Mouse (Mus musculus) kidney, embryonic 14.5 days (tissue): ENCODE results near the gene Pold3. TPM values are rescaled to one million over a fixed set of nuclear protein-coding genes. Genes with fewer than 3 reads are reported as not detected.
A peak's percentile ranks its signal among the peaks of the same experiment; 100 is the strongest.

Experiments used
- ATAC-seq: fragments of 200-750 bp; cut with Nextera tagmentation; 2 replicates; pipeline ENCODE4 v1.8.0; 2017; ENCODE audit warnings: moderate number of reproducible peaks, mild to moderate bottlenecking, moderate TSS enrichment, moderate library complexity; ENCODE audit not compliant: low FRiP score, low TSS enrichment
- H3K27ac ChIP-seq: fragments of 300-500 bp; sonication (generic); 2 replicates; pipeline ENCODE4 v1.5.1; 2014; ENCODE audit warnings: low read depth, mild to moderate bottlenecking, low read length, moderate library complexity, mixed read lengths
- H3K27me3 ChIP-seq: fragments of 300-500 bp; sonication (generic); 2 replicates; pipeline ENCODE4 v1.6.1; 2014; ENCODE audit warnings: mild to moderate bottlenecking, low read length; ENCODE audit not compliant: control insufficient read depth, insufficient read depth
- H3K36me3 ChIP-seq: fragments of 300-500 bp; sonication (generic); 2 replicates; pipeline ENCODE4 v1.6.1; 2014; ENCODE audit warnings: low read length, mixed read lengths; ENCODE audit not compliant: control insufficient read depth, insufficient read depth
- H3K4me1 ChIP-seq: fragments of 300-500 bp; sonication (generic); 2 replicates; pipeline ENCODE4 v1.6.1; 2014; ENCODE audit warnings: low read length, mixed read lengths; ENCODE audit not compliant: control insufficient read depth, insufficient read depth
- H3K4me2 ChIP-seq: fragments of 300-500 bp; sonication (generic); replicated peaks from 2 replicates; pipeline ENCODE4 v1.6.1; 2014; ENCODE audit warnings: low read depth, mild to moderate bottlenecking, low read length
- H3K4me3 ChIP-seq: fragments of 300-500 bp; sonication (generic); 2 replicates; pipeline ENCODE4 v1.5.1; 2014; ENCODE audit warnings: mild to moderate bottlenecking, low read length
- H3K9ac ChIP-seq: fragments of 300-500 bp; sonication (generic); 2 replicates; pipeline ENCODE4 v1.6.1; 2014; ENCODE audit warnings: low read depth, mild to moderate bottlenecking, low read length, moderate library complexity
- H3K9me3 ChIP-seq: fragments of 300-500 bp; sonication (generic); 2 replicates; pipeline ENCODE4 v1.6.1; 2016; ENCODE audit warnings: low read length; ENCODE audit not compliant: control insufficient read depth
- WGBS: fragments of 180-500 bp; shearing (Covaris S2); extraction: QIAGEN DNeasy Blood & Tissue Kit; methylation state at CpG from one replicate; pipeline ENCODE4 v1.1.7; 2014; 5-methylcytosine and 5-hydroxymethylcytosine counted together
- polyA plus RNA-seq: library from polyadenylated mRNA; unstranded; fragments of >200 nt; fragmentation: Nextera tagmentation; extraction: Ambion mirVana; gene quantifications from 2 replicates; pipeline ENCODE4 v1.2.1, GENCODE M21; 2014

Gene Pold3
- polyA plus RNA-seq, 1 experiment from 2014 or later, result 67.7 TPM

DNA sequence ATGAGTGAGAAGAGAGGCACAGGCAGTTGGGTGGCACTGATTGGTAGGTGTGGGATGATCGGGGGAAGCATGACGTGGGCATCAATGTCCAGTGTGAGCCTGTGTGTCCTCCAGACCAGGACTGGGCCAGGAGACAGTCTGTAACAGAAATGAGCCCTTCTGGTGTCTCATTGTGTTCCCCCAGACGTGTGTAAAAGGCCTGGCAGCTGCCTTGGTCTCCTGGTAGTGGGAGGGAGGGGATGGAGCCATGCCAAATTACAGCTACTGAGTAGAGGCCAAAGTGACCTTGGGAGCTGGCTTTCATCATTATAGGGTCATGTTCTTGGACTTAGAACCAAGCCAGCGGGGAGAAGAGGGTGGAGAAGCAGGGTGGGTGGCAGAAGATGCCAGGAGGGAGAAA is 69.5 kb downstream of the Pold3 start:
- no peak overlapping the region for H3K9ac ChIP-seq
- ATAC-seq, result no peak
- H3K4me2 ChIP-seq, result no peak overlapping the region
- H3K4me1 ChIP-seq, result no peaks in the 10 kb centered on the region
- 61% methylated on average over 4 of the region's 4 CpGs for WGBS
- no peaks in the 10 kb centered on the region for H3K9me3 ChIP-seq
- no peak overlapping the region for H3K27ac ChIP-seq
- H3K4me3 ChIP-seq, result no peak overlapping the region
- no peaks in the 10 kb centered on the region for H3K36me3 ChIP-seq
- no peaks in the 10 kb centered on the region; the same call in 1 of the 2 replicates for H3K27me3 ChIP-seq

DNA sequence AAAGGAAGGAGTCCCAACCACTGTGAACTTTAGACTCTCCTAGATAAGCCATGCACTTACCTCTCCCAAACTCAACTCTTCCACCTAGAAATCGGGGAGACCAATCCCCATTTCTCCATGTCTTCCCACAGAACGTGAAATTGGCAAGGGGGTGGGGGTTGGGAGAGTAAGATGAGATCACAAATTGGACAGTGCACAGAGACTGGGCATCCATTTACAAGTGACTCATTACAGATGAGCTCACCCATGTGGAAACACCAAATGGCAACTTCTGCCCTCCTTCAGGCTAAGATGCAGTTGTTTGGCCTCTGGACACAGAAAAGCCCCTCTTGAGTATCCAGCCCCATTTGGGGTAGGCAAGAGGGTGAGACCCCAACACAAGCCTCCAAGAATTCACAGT is 74.9 kb downstream of the Pold3 start:
- Histone ChIP-seq H3K9me3 (no peaks in the 10 kb centered on the region), H3K9ac (no peak overlapping the region), H3K27ac (no peak overlapping the region), H3K4me1 (peaks cover 20% of the 10 kb centered on the region), H3K4me3 (no peak overlapping the region), H3K36me3 (no peaks in the 10 kb centered on the region), H3K4me2 (no peak overlapping the region), H3K27me3 (no peaks in the 10 kb centered on the region; the same call in 1 of the 2 replicates)
- WGBS, result 49% methylated on average over 2 of the region's 2 CpGs
- no peak for ATAC-seq

DNA sequence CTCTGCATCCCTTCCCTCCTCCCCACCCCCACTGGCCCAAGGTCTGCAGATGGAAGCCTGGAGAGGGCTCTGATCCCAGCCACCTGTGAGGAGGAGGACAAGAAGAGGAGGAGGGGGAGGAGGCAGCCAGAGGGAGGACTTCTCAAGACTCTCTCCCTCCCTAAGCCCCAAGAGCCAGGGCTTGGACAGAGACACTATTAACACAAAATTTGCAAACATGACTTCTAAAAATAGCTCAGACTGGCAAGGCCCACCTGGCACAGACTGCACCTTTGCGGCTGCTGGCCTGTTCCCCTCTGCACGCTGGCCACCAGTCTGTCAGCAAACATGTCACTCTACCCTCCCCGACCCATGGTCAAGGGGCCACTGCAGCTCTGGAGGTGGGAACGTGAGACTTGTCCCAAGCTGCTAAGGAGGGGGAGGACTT is 77.7 kb downstream of the Pold3 start:
- Histone ChIP-seq H3K27me3 (no peaks in the 10 kb centered on the region; the same call in 1 of the 2 replicates), H3K4me2 (no peak overlapping the region), H3K4me1 (peaks cover 20% of the 10 kb centered on the region), H3K9ac (no peak overlapping the region), H3K27ac (no peak overlapping the region), H3K9me3 (no peaks in the 10 kb centered on the region), H3K36me3 (no peaks in the 10 kb centered on the region), H3K4me3 (no peak overlapping the region)
- peak; percentile 41; the same call in 1 of the 2 replicates for ATAC-seq
- WGBS, result 12% methylated on average over 4 of the region's 4 CpGs

DNA sequence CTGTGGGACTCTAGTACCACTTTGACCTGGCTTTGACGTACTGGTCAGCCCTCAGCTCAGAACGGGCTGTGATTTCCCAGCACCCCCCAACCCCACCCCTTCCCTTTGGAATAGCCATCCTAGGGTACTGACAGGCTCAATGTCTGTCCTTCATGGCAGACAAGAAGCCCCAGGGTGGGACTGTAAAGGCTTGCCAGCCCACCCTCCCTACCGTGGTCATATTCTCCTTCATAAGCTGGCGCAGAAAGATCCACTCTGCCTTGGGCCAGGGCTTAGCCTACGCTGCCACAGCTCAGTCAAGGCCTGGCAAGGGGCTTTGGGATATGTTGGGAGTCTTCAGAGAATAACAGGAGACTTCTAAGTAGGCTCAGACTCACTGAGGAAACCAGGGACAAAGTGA is 78.3 kb downstream of the Pold3 start:
- Histone ChIP-seq H3K4me2 (no peak overlapping the region), H3K27ac (no peak overlapping the region), H3K27me3 (no peaks in the 10 kb centered on the region; the same call in 1 of the 2 replicates), H3K9ac (no peak overlapping the region), H3K4me3 (no peak overlapping the region), H3K4me1 (peaks cover 20% of the 10 kb centered on the region), H3K9me3 (no peaks in the 10 kb centered on the region), H3K36me3 (no peaks in the 10 kb centered on the region)
- WGBS, result 83% methylated on average over 5 of the region's 5 CpGs
- ATAC-seq, result no peak

DNA sequence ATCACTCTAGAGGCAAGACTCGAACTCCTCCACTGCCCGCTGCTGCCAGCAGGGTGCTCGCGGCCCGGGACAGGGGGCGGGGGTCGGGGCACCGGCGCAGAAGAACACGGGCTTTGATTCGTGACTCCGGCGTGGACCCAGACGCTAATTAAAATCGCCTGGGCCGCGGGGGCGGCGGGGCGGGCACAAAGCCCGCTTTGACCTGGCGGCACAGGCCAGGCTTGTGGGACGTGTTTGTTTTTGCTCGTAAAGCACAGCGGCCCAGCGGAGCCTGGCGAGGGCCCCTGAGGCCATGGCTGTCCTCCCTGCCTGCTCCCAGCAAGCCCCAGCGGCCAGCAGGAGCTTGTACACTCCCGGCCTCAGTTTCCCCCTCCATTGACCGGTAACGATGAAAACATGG is 79.2 kb downstream of the Pold3 start:
- WGBS, result 10% methylated on average over 31 of the region's 31 CpGs
- H3K36me3 ChIP-seq, result no peaks in the 10 kb centered on the region
- no peak overlapping the region for H3K9ac ChIP-seq
- H3K27ac ChIP-seq, result no peak overlapping the region
- H3K9me3 ChIP-seq, result no peaks in the 10 kb centered on the region
- peak; percentile 55; the same call in 1 of the 2 replicates for ATAC-seq
- H3K27me3 ChIP-seq, result no peaks in the 10 kb centered on the region
- H3K4me3 ChIP-seq, result no peak overlapping the region
- peak overlapping the region; percentile 19 for H3K4me2 ChIP-seq
- peaks cover 20% of the 10 kb centered on the region for H3K4me1 ChIP-seq

DNA sequence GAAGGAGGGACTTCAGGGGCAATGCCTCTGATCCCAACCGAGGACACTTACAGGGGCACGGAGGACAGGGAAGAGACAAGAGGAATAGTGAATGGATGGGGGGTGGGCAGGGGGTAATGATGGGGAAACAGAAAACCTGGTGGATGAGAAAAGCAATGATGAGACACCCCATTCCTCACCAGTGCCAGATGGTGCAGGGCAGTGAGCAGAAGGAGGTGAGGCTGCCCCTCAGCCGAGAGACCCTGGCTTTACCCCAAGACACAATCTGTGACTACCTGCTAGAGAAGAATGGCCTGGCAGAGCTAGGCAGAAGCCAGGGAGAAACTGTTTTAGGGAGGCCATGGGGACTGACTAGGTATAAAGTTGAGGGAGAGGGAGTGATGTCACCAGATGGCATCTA is 84.9 kb downstream of the Pold3 start:
- Histone ChIP-seq H3K4me1 (0 out of 2 replicates have a peak, but pooled peaks cover 3% of the 10 kb centered on the region), H3K27me3 (no peaks in the 10 kb centered on the region; the same call in 1 of the 2 replicates), H3K27ac (no peak overlapping the region), H3K9ac (no peak overlapping the region), H3K4me2 (no peak overlapping the region), H3K36me3 (no peaks in the 10 kb centered on the region), H3K4me3 (no peak overlapping the region), H3K9me3 (no peaks in the 10 kb centered on the region)
- ATAC-seq, result no peak
- WGBS, result 60% methylated on average over 3 of the region's 3 CpGs

DNA sequence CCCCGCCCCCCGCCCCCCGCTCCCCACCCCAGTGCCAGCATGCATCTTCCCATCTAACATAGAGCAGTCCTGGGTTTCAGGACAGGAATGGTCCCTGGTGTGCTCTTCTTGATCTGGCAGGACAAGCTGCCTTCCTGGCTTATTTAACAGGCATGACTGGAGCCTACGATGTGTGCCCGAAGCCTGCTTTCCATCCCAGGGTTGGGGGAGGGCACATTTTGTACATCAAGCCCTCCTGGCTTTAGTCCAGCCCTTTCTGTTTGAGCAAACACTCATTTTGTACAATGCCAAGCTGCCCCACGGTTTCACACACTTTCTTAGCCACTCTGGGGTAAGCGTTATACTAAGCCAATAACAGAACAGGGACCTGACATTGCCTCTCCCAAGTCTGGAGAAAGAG is 85.3 kb downstream of the Pold3 start:
- Histone ChIP-seq H3K4me3 (no peak overlapping the region), H3K36me3 (no peaks in the 10 kb centered on the region), H3K4me2 (no peak overlapping the region), H3K9ac (no peak overlapping the region), H3K27ac (no peak overlapping the region), H3K27me3 (no peaks in the 10 kb centered on the region; the same call in 1 of the 2 replicates), H3K4me1 (0 out of 2 replicates have a peak, but pooled peaks cover 3% of the 10 kb centered on the region), H3K9me3 (no peaks in the 10 kb centered on the region)
- WGBS, result 80% methylated on average over 7 of the region's 7 CpGs
- ATAC-seq, result no peak

DNA sequence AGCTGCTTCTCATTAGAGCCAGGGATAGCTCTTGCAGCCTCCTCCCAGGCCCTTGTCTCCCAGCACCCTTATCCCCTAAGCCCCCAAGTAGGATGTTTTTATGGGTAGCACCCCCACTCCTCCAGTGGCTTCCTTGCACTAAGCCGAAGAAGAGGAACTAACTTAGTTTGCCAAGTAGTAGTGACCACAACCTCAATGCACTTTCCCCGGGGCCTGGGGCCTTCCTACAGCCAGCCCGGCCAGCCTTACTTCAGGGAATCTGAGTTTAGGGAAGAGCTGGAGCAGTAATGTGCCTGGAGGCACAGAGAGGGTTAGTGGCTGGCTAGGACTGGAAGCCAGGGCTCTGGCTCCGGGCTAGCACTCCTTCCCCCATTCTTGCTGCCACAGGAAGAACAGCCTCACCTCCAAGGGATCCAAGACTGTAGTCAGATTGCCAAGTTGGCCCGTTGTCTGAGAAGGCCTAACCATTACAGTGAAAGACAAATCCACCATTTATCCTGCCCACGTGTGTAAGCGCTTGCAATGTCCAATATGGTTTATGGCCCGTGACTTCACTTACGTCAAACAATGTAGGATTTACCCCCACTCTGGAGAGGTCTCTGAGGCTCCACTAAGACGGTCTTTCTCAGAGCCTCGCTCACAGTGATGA is 86.4 kb downstream of the Pold3 start:
- 0 out of 2 replicates have a peak, but pooled peaks have one; percentile 40 for ATAC-seq
- Histone ChIP-seq H3K4me1 (0 out of 2 replicates have a peak, but pooled peaks cover 3% of the 10 kb centered on the region), H3K27ac (no peak overlapping the region), H3K27me3 (no peaks in the 10 kb centered on the region; the same call in 1 of the 2 replicates), H3K36me3 (no peaks in the 10 kb centered on the region), H3K9me3 (no peaks in the 10 kb centered on the region), H3K4me3 (no peak overlapping the region), H3K9ac (no peak overlapping the region), H3K4me2 (no peak overlapping the region)
- WGBS, result 51% methylated on average over 11 of the region's 11 CpGs

DNA sequence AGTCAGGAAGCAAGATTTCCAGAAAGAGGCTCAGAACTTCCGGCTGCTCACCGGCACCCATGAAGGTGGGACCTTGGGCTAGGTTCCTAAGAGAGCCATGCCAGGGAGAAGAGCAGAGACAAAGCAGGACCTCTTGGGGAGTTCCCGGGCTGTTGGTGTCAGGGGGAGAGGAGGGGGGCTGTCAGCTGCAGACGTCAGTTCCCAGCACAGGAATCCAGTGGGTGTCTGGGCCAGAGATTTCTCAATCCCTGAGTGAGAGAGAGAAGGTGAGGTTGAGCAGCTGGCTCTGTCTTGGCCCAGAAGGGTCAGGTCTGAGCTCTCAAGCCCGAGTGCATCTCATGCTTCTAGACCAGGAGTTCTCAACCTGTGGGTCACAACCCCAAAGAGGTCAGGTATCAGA is 87.7 kb downstream of the Pold3 start:
- no peaks in the 10 kb centered on the region; the same call in 1 of the 2 replicates for H3K27me3 ChIP-seq
- H3K27ac ChIP-seq, result no peak overlapping the region
- H3K4me2 ChIP-seq, result no peak overlapping the region
- ATAC-seq, result no peak
- no peaks in the 10 kb centered on the region for H3K9me3 ChIP-seq
- WGBS, result 64% methylated on average over 5 of the region's 5 CpGs
- no peaks in the 10 kb centered on the region for H3K36me3 ChIP-seq
- no peak overlapping the region for H3K4me3 ChIP-seq
- no peak overlapping the region for H3K9ac ChIP-seq
- 0 out of 2 replicates have a peak, but pooled peaks cover 3% of the 10 kb centered on the region for H3K4me1 ChIP-seq
